Mouse (Mus musculus): ENCODE measurements around the gene Gm16451. TPM values are rescaled to one million over a fixed set of nuclear protein-coding genes. Genes with fewer than 3 reads are reported as not detected.
"Not testable (repeated sequence)": the region's sequence is repeated elsewhere in the genome, so short reads cannot be mapped to it uniquely, and the experiment has no call there.

Gm16451 gene
- not detected in 2 replicates for polyA plus RNA-seq (2015; fragmentation: Nextera tagmentation; extraction: Ambion mirVana)

GRCm38 (mm10) chr7:22118145-22118544 is at the start of gene Gm16451:
Gene Gm16451, minus strand, starts transcription at chr7:22118245.
- not testable (repeated sequence) for H3K4me1 ChIP-seq; H3K9ac ChIP-seq; H3K9me3 ChIP-seq; ATAC-seq (ENCODE audit: low FRiP score, low read depth); H3K4me3 ChIP-seq; H3K27me3 ChIP-seq; H3K36me3 ChIP-seq; H3K27ac ChIP-seq; H3K4me2 ChIP-seq (replicated peaks)
- no CpG with 5 or more reads among the region's 2 CpGs for WGBS

- not testable (repeated sequence) for H3K9ac ChIP-seq; H3K27me3 ChIP-seq; ATAC-seq (ENCODE audit: low FRiP score, low read depth); H3K4me1 ChIP-seq; H3K9me3 ChIP-seq; H3K36me3 ChIP-seq; H3K4me3 ChIP-seq; H3K4me2 ChIP-seq (replicated peaks); H3K27ac ChIP-seq
- no CpG with 5 or more reads among the region's 3 CpGs for WGBS
Measured at GRCm38 (mm10) chr7:22163935-22164334, 45.9 kb upstream of the Gm16451 start, which contains the start of gene Vmn1r142. Gene Vmn1r142, minus strand, starts transcription at chr7:22164035.

DNA sequence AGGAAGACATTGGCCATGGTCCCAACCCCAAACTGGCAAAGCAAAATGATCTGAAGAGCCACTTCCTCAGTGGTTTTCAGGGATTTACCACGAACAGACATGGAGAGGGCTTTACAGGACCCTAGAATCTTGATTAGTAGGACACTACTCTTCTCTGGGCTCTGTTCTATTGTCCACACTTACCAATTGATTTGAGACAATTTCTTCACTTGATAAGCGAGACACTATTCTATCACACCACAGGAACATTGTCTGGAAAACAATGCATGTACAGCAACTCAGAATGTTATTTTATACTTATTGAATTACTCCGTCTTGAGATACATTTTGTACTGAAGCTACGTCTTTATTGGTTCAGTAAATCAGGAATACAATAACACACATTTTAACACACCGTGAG is 16.6 kb upstream of the Gm16451 start, which contains the start of gene Gm10666:
Gm10666 (minus strand) TSS at position 101 of the 400 bp plus-strand sequence.
- not testable (repeated sequence) for H3K4me2 ChIP-seq (replicated peaks); H3K9me3 ChIP-seq; ATAC-seq (ENCODE audit: low FRiP score, low read depth); H3K4me1 ChIP-seq; H3K36me3 ChIP-seq; H3K27ac ChIP-seq; H3K4me3 ChIP-seq; H3K9ac ChIP-seq; H3K27me3 ChIP-seq
- no CpG with 5 or more reads among the region's 5 CpGs for WGBS

DNA sequence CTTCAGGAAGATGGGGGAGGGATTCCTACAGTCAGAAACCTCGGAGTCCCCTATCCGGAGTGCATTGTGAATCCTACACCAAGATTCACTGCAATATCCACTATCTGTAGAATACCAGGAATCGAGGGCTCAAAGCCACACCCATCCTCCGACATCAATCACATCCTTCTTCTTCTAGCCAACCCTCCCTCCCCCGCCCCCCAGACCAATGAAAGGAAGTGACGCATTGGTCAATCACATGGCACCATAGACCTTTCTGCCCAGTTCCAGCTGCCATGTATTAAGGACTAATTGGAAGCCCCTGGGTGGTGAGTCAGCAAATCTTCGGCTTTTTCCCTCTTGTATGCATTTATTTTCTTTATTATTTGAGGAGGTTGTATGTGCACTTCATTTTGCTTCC is 49.3 kb downstream of the Gm16451 start, which contains the start of gene Vmn1r139:
Vmn1r139 (plus strand) TSS at position 301 of the 400 bp plus-strand sequence.
- not testable (repeated sequence) for H3K4me1 ChIP-seq; H3K9ac ChIP-seq; H3K27me3 ChIP-seq; H3K4me3 ChIP-seq; H3K9me3 ChIP-seq; H3K27ac ChIP-seq; H3K36me3 ChIP-seq; ATAC-seq (ENCODE audit: low FRiP score, low read depth); H3K4me2 ChIP-seq (replicated peaks)
- WGBS, result no CpG with 5 or more reads among the region's 7 CpGs

Other genes starting within 250 kb of the Gm16451 start
- gene Gm5891, start 197.0 kb downstream of the Gm16451 start, polyA plus RNA-seq (2015; fragmentation: Nextera tagmentation; extraction: Ambion mirVana), result not detected in 2 replicates
- gene Vmn1r137, start 123.7 kb downstream of the Gm16451 start, polyA plus RNA-seq (2015; fragmentation: Nextera tagmentation; extraction: Ambion mirVana), result not detected in 2 replicates
- gene Vmn1r138, start 89.3 kb downstream of the Gm16451 start, polyA plus RNA-seq (2015; fragmentation: Nextera tagmentation; extraction: Ambion mirVana), result not detected in 2 replicates
- gene Gm6176, start 61.9 kb downstream of the Gm16451 start, polyA plus RNA-seq (2015; fragmentation: Nextera tagmentation; extraction: Ambion mirVana), result not detected in 2 replicates
- not detected in 2 replicates for gene Vmn1r139, start 49.2 kb downstream of the Gm16451 start, polyA plus RNA-seq (2015; fragmentation: Nextera tagmentation; extraction: Ambion mirVana)
- not detected in 2 replicates for gene Gm10666, start 16.5 kb upstream of the Gm16451 start, polyA plus RNA-seq (2015; fragmentation: Nextera tagmentation; extraction: Ambion mirVana)
- gene Vmn1r142, start 45.8 kb upstream of the Gm16451 start, polyA plus RNA-seq (2015; fragmentation: Nextera tagmentation; extraction: Ambion mirVana), result not detected in 2 replicates
- not detected in 2 replicates for gene Vmn1r143, start 71.1 kb upstream of the Gm16451 start, polyA plus RNA-seq (2015; fragmentation: Nextera tagmentation; extraction: Ambion mirVana)
- gene Gm8653, start 83.0 kb upstream of the Gm16451 start, polyA plus RNA-seq (2015; fragmentation: Nextera tagmentation; extraction: Ambion mirVana), result not detected in 2 replicates
- not detected in 2 replicates for gene Gm8453, start 111.2 kb upstream of the Gm16451 start, polyA plus RNA-seq (2015; fragmentation: Nextera tagmentation; extraction: Ambion mirVana)
- not detected in 2 replicates for gene Gm4187, start 211.5 kb upstream of the Gm16451 start, polyA plus RNA-seq (2015; fragmentation: Nextera tagmentation; extraction: Ambion mirVana)